Mouse (Mus musculus) left cerebral cortex, adult 9 months (tissue): ENCODE measurements around the gene Spag7.
A peak's percentile ranks its signal among the peaks of the same experiment; 100 is the strongest.

Experiments used
- DNase-seq, 2 experiments: peaks; one replicate each; pipeline ENCODE4 v3.0.0; 2022; ENCODE audit warnings: low spot score in 2 of 2

Spag7 gene

DNA sequence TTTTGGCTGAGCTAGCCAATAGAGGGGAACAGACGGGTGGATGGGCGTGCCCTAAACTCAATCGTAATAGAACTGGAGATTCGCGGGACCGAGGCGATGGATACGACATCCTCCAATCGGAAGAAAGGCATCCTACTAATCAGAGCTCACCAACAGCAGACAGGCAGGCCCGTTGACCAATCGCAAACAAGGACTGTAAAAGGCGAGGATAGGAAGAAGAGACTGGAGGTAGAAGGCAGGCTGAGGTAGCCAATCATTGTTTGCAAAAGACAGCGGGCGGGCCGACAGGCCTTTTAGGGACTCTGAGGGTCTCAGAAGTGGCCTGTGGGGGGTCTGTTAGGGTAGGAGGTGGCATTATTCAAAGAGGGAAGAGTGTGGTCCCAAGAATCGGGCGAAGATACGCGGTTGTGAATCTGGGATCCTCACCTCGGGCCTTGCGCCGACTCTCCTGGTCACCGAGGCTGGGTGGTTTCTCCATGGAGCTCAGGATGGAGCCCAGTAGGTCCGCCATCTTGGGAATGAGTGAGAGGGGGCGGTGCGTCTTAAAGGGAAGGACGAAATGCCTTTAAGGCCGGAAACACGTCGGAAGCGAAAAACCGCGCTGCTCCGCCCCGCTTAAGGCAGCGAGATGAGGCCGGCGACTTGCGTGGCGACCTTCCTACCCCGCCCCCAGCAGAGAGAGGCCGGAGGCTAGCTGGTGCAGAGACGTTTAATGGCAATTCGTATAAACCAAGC, at the start of gene Spag7:
Gene Spag7 (minus strand): TSS at position 646 of the 735 bp plus-strand sequence.
- DNase-seq, result peak; percentile 99

DNA sequence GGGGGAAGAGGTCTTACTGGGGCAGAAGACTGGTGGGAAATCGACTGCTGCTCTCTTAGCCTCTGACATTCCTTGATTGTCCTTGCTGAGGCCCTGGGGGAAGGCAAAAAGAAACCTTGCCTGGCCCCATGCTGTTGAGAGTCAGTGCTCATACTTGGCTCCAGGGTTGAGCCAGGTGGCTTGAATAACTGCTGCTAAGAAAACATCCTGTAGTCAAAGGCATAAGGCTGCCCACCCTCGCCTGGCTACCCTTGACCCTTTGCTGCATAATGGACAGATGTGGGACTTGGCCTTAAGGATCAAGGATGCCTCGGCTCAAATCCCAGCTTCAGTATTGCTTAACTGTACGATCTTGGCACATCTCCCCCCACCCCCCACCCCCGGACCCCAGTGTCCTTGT, 49.3 kb upstream of the Spag7 start:
- DNase-seq, result no peak

DNA sequence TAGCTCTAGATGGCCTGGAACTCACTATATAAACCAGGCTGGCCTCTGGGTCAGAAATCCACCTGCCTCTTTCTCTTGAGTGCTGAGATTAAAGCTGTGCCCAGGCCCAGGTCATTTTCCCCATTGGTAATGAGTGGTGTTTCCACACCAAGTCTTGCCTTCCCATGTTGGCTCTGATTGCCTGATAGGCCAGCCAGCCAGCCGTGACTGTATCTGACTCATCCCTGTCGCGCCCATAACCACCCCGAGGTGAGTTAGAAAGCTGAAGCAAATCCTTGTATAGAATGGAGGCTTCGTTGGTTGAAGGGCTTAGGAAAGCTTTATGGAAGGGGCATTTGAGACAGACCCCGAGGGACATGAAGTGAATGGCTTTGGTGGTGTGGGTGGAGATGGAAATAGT, 46.6 kb upstream of the Spag7 start:
- DNase-seq, result no peak

DNA sequence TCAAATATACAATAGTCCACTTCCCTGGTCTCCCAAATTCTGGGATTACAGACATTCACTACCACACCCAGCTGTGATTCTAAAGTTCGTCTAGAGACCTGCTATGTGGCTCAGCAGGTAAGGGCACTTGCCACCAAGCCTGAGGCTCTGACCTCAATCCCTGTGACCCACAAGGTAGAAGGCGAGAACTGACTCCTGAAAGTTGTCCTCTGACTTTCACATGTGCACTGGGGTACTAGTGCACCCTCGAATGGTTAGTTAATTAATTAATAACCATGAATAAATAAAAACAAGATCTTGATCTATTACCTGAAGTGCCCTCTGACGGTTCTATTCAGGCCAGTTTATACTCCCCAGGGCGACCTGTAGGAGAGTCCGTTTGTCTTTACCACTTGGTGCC, 44.0 kb upstream of the Spag7 start:
- DNase-seq, result no peak

DNA sequence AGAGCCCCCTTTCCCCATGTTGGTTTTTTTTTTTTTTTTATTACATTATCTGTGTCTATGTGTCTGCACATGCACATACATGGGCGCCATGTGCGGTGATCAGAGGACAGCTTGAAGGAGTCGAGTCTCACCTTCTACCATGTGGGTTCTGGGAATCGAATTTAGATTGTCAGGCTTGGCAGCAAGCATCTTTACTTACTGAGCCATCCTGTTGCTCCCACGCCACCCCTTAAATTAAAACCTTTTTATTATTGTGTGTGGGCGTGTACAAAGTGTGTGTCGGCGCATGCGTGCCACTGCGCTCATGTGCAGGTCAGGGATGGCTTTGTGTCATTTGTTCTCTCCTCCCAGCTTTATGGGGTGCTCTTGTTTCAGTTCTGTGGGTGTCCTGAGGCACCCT, 41.8 kb upstream of the Spag7 start:
- peak; percentile 41 to 45 for DNase-seq

DNA sequence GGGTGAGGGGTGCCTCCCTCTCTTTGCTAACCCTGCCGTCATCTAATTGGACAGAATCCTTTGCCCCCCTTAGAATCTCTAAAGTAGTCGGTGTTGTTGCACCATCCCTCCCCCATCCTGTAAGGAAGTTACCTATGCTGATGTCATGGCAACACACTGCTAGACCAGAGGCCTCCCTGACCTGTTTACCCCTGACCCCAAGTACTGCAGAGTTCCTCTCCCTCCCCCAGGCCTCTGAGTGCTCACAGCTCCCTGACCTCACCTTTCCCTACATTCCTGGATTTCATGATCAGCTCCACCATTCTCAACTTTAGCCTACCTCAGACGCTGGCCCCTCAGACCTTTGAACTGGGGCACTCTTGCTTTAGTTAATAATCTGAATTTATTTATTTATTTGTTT, 36.9 kb upstream of the Spag7 start:
- DNase-seq, result no peak

DNA sequence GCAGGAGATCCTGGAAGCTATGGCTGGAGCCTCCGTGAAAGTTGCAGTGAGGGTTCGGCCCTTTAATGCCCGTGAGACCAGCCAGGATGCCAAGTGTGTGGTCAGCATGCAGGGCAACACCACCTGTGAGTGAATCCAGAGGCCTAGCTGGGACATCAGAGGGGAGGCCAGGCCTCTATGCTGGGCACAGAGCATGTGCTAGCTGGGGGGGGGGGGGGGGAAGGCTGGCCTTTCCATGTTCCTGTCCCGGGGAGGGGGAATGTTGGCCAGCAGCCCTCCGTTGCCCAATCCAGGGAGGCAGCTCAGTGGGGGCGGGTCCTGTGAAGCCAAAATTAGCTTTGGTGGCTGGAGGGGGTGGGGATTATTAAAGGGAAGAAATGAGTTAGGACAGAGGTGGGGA, 33.6 kb upstream of the Spag7 start:
- no peak for DNase-seq

DNA sequence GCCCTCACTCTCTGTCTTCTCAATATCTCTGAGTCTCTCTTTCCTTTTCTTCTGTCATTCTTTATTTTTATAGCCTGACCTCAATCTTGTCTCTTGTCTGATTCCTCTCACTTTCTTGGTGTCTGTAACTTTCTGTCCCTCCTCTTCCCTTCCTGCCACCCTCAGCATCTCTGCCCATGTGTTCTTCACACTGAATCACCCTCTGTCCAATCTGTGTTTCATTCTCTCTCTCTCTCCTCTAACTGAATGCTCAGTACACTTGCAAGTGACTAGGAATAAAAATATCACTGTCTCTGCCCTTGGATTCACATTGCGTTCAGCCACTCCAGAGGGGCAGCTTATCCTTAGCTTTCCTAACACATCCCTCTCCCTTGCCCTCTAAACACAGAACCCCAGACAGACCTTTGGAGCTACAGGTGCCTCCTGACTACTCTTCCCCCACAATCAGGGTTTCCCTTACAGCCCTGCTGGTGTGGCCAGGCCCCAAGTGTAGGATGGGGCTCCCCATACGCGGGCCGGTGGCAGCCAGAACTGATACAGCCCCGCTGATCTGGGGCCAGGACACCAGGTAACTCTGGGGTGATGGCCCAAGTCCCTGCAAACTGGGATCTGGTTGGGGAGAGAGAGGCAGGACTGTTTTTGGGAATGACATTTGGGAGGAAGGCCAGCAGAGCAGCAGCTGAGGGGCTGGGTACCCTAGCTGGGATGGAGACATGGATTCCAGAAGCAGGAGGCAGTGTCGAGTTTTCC, 32.9 kb upstream of the Spag7 start:
- no peak for DNase-seq

DNA sequence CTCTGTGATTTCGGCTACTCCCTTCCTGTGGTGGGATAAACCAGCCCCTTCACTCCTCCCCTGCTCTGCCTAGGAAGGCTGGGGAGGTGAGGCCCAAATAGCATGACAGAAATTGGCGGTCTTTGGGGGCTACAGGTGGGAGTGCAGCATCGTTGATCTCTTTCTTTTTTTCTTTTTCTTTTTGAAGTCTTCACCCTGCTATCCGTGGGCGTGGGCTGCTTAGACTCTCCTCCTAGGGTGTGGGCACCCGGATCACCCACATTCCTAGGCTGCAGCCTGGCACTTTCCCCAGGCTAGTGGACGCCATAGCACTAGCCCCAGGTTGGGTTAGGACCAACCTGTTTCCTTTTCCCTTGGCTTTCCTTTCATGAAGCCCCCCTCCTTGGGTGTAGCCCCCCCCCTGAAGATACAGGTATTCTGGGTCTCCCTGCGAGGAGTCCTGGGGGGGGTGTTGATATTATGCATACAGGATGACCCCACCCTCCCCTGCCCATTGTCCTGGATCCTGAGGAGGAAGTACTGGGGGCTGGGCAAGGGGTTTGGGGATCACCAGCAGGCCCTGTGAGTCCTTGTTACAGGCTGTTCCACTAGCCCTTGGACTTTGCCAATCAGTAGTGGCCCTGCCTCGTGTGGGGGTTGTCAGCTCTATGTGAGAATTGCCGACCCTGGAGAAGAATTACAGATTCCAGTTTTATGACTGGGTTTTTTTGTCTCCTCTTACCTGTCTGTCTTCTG, 32.2 kb upstream of the Spag7 start:
- no peak for DNase-seq

DNA sequence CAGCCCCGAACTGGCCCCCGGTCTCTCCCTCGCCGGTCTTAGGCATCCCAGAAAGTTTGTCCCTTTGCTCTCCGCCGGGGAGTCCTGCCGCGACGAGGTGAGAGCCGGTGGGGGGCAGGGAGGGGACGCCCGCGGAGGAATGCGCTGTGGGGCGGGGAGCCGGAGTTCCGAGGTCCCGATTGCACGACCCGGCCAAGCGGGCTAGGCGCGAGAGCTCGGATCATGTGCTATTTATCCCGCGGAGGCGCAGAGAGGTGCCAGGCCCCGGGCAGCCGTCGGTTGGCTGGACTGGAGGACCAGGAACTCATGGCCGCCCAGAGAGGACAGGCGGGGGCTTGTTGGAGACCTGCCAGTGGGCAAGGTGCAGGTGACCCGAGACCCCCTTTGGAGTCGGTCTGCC, 31.4 kb upstream of the Spag7 start:
- DNase-seq, result peak in 1 of 2 experiments; percentile 49

DNA sequence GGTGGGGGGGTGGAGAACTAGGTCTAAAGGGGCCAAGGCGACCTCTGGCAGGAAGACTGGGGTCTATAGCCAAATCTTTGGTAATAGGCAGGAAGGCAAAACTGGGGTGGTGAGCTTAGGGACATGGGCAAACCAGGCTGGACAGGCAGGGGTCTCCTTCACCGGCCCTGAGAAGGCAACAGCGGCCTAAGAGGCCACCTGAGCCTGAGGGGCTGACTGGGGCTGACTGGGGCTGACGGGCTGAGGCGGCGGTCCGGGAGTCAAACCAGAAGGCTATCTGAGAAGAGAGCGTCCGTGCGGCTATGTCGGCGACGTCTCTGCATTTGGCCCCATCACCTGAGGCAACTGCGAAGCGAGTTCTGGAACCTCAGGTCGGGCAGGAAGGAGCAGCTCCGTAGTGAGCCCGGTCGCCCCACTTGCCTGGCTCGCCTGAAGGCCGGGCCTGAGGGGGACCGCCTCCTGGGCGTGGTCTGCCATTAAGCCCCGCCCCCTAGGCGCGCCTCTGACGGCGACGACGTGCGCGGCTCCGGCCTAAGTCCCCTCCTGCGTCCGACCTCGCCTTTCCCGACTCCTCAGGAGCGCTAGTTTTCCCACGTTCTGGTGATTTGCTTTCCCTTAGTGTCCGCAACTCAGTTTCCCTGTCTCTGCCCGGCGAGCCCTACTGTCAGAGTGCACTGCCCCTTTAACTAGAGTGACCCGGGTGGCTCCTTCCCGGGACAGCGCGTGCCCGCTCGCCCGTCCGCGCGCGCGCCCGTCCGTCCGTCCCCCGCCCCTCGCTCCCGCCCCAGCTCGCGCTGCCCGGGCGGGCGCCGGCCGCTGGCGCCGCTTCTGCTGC, 30.7 kb upstream of the Spag7 start, which contains the start of the genes Inca1 and Kif1c:
Gene Inca1 (minus strand): TSS at position 434 of the 835 bp plus-strand sequence.
Gene Kif1c (plus strand): TSS at position 827 of the 835 bp plus-strand sequence.
- peak; percentile 78 to 94 for DNase-seq

DNA sequence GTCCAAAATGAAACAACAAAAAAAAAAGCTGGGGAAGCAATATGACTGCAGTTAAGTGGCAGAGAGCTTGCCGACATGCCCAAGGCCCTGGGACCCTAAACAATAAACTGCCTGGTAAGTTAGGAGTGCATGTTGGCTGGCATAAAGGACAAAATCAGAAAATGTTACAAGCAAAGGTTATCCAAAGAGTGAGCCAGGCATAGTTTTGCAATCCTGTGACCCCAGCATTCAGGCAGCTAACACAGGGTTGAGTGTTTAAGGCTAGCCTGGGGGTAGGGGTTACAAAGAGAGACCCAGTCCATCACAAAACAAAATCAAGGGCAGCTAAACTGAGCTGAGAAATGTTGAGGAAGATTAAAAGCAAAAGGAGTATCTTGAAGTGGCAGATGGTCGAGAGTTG, 29.8 kb upstream of the Spag7 start:
- DNase-seq, result no peak

DNA sequence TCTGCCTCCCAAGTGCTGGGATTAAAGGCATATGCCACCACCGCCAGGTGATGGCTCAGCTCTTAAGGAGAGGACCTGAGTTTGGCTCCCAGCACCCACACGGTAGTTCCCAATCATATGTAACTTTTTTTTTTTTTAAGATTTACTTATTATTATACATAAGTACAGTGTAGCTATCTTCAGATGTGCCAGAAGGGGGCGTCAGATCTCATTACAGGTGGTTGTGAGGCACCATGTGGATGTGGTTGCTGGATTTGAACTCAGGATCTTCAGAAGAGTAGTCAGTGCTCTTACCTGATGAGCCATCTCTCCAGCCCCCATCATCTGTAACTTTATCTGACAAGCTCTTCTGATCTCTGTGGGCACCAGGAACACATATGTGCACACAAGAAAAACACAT, 28.2 kb upstream of the Spag7 start:
- DNase-seq, result no peak

DNA sequence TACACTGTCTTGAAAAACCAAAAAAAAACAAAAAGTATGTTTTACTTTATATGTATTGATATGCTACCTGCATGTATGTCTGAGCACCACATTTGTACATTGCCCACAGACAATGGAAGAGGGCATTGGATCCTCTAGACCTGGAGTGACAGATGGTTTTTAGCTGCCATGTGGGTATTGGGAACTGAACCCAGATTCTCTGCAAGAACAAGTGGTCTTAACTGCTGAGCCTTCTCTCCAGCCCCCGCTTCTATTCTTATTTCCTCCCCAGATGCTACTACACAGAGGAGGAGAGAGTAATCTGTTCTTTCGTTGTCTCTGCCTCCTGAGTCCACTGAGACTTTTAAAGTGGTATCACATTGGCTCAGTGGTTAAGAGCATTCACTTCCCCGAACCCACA, 24.3 kb upstream of the Spag7 start:
- DNase-seq, result no peak

DNA sequence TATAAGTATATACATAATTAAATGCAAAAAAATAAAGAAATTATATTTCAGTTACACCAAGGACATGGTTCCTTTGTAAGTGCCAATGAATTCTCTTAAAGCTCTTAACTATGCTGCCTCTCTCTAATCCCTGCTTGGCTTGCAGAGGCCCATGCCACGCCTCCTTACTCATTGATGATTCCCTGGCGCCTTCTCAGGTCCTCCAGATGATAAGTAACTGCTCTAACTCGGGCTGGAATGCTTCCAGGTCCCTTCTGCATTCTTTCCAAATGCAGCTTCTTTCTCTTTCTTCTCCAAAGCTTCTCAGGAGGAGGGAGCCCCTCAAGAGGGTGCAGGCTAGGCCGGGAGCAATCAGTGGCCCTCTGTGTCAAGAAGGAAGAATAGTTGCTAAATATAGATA, 20.4 kb upstream of the Spag7 start:
- DNase-seq, result no peak

DNA sequence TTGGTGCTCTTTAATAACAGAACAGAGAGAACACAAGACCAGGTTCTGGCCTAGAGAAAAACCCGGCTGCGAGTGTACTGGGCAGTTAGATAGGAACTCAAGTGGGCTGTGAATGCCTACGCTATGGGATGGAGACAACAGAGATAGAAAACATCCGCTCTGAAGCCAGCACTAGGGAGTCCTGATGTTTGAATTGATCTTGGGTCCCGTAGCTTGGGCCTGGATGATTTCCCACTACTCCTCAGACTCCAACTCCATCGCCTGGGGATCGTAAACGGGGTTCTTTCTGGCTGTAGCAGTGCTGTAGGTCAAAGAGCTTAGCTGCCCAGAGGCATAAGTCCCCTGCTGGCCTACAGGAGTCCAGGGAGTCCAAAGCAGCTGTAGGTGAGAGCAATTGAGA, 19.2 kb upstream of the Spag7 start:
- no peak for DNase-seq

DNA sequence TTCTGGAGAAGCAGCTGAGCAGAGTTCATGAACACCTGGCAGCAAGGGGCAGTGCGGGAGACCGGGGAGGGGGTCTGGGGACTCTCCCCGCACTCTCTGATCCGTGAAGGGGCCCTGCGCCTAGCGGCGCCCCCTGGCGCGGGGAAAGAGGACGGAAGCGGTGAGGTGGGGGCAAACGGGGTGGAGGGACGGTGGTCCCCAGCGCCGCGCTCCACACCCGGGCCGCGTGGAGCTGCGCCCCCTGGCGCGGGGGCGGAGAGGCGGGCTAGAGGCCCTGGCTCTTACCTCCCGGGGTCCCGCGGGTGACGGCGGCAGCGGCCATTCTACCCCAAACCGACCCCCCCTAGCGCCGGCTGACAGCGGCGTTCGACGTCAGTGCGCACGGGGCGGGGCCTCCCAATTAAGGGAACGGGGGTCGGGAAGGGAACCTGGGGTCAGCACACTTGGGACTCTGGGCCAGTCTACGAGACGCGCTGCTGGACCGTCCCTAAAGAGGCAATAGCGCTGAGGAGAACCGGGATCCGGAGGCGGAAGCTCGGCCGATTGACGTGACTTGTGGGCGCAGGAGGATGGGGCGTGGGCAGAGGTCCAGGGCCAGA, 18.5 kb upstream of the Spag7 start, which contains the start of gene Camta2:
Gene Camta2 (minus strand): TSS at position 505 of the 599 bp plus-strand sequence.
- DNase-seq, result peak; percentile 55 to 85

DNA sequence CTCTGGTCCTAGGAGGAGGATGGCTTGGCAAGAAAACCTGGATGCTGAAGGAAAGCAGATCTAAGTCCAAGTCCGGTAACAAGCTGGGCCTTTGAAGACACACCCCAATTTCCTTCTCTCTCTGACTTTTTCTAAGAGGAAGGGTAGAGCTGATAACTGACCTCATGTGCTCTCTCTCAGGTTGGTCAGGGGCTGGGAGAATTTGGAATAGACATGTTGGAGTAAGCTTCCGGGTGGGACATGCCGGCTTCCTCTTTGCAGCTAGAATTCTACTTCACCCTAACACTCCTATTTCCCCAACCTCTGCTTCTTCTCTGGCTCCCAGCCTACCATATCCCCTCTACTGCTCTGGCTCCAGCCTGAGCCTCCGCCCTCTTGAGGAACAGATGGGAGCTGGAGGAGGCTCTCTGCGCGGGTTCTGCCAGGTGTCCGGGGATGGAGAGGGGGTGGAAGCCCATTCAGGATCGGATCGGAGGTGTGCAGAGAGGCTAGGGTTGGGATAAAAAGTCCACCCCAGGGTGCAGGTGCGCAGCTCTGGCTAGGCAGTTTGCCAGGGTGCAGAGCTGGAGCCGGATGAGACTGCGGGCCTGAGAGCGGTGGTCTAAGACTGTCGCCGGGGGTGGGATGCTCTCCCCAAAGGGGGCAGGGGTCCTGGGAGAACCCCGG, 17.8 kb upstream of the Spag7 start:
- peak; percentile 44 to 78 for DNase-seq

DNA sequence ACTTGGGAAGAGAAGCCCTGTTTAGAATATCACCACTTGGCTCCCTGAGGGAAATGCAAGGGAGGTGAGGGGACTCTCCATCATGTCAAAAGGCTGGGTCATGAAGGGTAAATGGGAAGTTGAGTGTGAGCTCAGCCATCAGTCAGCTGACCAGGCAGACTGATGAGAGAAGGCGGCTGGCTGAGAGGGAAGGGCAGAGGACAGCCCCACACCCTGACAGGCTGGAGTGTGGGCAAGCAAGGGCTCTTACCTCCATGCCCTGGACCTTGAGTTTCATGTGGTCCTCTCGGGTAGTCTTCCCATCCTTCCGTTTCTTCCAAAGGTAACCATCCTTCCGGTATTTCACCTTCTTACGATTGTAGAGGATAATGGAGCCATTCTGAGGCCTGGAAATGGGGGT, 14.4 kb upstream of the Spag7 start:
- DNase-seq, result no peak

DNA sequence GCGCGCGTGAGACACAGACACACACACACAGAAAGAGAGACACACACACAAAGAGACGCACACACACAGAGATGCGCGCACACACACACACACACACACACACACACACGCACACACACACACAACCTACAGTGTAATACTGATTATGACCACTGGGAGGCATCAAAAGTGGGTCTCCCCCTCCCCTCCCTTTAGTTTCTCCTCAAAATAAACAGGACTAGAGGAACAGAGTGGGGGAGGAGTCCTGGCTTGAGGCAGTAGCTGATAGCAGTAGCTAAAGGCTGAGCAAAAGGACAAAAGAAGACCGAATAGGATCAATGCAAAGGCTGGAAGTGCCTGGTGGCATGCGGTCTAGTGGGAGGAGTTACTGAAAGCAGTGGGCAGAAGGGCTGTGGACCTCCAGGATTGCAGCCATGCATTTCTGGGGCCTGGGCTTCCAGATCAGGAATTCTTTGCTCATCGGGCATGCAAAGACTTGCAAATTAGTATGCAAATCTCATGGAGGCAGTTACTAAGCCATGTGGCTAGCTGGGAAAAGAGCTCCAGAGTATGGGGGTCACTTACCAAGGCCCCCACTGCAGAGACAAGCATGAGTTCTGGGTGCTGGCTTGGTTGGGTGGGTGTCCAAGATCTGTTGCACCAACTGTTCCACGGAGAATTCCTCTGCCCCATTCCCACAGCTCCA, 12.8 kb upstream of the Spag7 start:
- peak in 1 of 2 experiments; percentile 47 for DNase-seq
